Mouse (Mus musculus): ENCODE measurements at regions not wholly inside any gene's neighbourhood (a gene's known extent, or its start where the extent isn't known, plus 50 kb on each side); places are given as distances from the start of the nearest gene placed in this dataset.

DNA sequence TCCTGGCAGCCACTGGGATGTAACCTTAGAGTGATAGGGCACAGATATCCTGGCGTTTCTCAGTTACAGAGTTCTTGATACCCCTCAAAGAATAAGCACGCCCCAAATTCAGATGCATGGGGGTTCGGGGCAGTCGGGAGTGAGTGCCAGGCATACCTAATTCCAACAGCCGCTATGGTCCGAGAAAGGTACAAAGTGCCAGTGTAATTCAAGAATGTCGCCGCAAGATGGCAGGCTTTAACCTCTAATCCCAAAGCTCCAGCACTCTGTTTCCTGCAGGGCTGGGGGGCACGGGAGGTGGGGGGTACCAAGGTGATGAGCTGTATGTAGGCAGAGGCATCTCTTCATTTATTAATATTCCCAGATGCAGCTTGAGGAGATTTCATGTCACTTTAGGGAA lies 138.1 kb upstream of the Gm6657 start:
- no peak for TF ChIP-seq POLR2A (IDR thresholded peaks at IDR 0.05; ENCODE audit: borderline replicate concordance, extremely low read depth, insufficient read depth, insufficient read length, poor library complexity, severe bottlenecking)
- peak; percentile 84 for TF ChIP-seq CTCF (IDR thresholded peaks at IDR 0.05; ENCODE audit: borderline replicate concordance, extremely low read depth, insufficient read depth, insufficient read length)
